Mouse (Mus musculus): ENCODE measurements around the gene Hagh. TPM values are rescaled to one million over a fixed set of nuclear protein-coding genes. Genes with fewer than 3 reads are reported as not detected.

The Hagh gene
- total RNA-seq, 2 experiments from 2014 or later = 77.6 to 82.3 TPM

DNA sequence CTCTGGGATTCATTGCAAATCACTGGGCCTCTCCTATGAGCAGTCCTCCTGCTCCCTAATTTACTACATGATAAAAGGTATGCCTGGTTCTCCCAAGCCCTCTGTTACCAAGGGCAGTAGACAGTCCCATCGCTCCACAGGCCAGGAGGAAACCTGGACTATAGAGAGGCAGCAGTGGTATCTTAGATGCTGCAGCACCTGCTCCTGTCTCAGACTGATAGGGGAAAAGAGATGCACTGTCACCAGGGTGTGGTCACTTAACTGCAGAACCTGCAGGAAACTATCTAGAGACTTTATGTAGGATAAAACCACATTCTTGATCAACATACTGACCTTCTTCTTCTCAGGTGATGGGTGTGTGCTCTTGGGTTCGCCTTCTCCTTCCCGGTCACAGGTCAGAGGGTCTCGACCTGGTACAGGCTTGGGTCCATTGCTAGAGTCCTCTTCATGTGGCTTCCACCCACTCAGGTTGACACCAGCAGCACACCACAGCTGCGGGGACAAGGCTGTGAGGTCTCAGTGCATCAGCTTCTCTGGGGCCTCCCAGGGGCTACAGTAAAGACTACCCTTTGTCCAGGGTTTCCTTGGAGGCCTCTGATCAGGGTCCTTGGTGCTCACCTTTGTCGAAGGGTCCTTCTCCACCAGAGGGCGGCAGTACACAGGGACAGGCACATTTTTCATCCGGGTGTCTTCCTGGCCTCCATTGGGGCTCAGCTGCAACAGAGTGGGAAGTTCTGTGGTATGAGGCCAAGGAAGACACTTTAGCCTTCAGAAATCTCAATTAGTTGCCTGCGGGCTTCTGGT is 62.9 kb downstream of the Hagh start:
- DNase-seq = peak; percentile 57

DNA sequence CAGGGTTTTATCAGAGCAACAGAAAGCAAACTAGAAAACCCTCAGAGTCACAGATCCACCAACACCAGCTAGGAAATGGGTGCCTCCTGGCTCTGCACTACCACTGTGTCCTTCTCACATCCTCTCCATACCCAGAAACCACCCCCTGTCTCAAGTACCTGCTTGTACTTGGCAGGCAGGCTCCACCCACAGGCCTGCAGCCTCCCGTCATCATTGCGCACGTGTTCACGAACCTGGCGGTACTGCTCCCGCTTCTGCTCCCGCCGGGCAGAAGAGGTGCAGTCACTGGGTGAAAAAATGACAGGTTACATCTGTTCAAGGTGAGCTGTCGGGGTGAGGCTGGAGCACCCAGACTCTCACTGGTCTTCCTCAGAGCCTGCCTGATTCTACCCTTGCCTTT is 63.8 kb downstream of the Hagh start:
- DNase-seq = no peak

DNA sequence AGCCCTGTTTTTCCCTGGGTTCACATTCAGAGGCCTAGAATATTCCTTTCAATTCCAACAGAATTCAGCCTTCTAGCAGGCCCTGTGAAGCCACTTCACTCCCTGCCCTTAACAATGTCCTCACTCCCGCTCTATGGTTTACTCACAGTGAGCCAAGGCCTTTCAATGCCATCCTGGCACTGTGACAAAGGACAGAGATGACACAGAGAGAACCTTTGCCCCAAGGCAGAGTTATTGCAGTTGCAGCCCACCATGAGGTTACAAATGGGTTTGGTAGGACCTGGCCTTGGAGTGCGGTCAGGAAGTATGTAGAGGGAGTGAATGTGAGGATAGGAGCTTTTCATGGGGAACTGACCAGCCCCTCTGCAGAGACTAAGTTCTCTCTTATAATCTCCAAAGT is 67.6 kb downstream of the Hagh start:
- no peak for DNase-seq

DNA sequence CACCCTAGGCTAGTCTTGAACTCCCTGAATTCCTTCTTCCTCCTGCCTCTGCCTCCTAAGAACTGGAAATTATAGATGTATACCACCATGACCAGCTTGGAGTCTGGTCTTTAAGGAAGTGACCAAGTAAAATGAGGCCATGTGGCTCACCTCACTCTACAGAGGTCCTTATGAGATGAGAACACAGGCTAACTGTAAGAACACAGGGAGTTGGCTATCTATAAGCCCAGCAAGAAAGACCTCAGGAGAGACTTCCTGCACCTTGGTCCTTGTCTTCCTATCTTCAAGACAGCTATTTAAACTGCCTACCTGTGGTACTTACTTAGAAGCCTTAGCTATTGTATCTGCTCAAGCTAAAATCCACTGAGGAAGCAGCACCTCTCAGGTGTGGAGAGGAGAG is 74.0 kb downstream of the Hagh start:
- DNase-seq = no peak

Other genes with a start within 250 kb of the Hagh start
- gene Tsc2, start 207.5 kb upstream of the Hagh start, total RNA-seq (2021) = 10 to 100 TPM; 82.9 to 87.9 TPM
- 1 to 10 TPM; 4.0 TPM for gene Nthl1, start 207.5 kb upstream of the Hagh start, total RNA-seq (2021)
- 10 to 100 TPM; 61.8 to 75.0 TPM for gene Slc9a3r2, start 189.8 kb upstream of the Hagh start, total RNA-seq (2021)
- not detected for gene Npw, start 181.7 kb upstream of the Hagh start, total RNA-seq (2021)
- 10 to 100 TPM; 26.0 to 26.6 TPM for gene Zfp598, start 170.5 kb upstream of the Hagh start, total RNA-seq (2021)
- gene Syngr3, start 150.2 kb upstream of the Hagh start, total RNA-seq (2021) = under 1 TPM; 0.14 to 0.27 TPM
- 10 to 100 TPM; 23.3 to 25.6 TPM for gene Gfer, start 144.0 kb upstream of the Hagh start, total RNA-seq (2021)
- 1 to 10 TPM; 1.9 to 2.1 TPM for gene Noxo1, start 143.9 kb upstream of the Hagh start, total RNA-seq (2021)
- gene Tbl3, start 132.5 kb upstream of the Hagh start, total RNA-seq (2021) = 10 to 100 TPM; 25.2 to 29.2 TPM
- gene Rnf151, start 122.1 kb upstream of the Hagh start, total RNA-seq (2021) = not detected
- 100 to 1,000 TPM; 734 to 782 TPM for gene Rps2, start 122.0 kb upstream of the Hagh start, total RNA-seq (2021)
- 100 to 1,000 TPM; 684 to 725 TPM for gene Ndufb10, start 115.7 kb upstream of the Hagh start, total RNA-seq (2021)
- 10 to 100 TPM; 19.5 TPM for gene Rpl3l, start 112.3 kb upstream of the Hagh start, total RNA-seq (2021)
- gene Msrb1, start 103.5 kb upstream of the Hagh start, total RNA-seq (2021) = 10 to 100 TPM; 74.4 to 83.3 TPM
- under 1 TPM in 1 of 2 experiments, not detected in 1; 0.20 TPM for gene Hs3st6, start 87.2 kb upstream of the Hagh start, total RNA-seq (2021)
- gene Meiob, start 35.9 kb upstream of the Hagh start, total RNA-seq (2021) = under 1 TPM in 1 of 2 experiments, not detected in 1; 0.16 TPM
- gene Fahd1, start 10.2 kb downstream of the Hagh start, total RNA-seq (2021) = 10 to 100 TPM; 50.3 to 53.0 TPM
- gene Igfals, start 25.9 kb downstream of the Hagh start, total RNA-seq (2021) = 1 to 10 TPM; 2.9 to 3.5 TPM
- gene Nubp2, start 46.2 kb downstream of the Hagh start, total RNA-seq (2021) = 10 to 100 TPM; 25.6 to 27.0 TPM
- gene Spsb3, start 46.5 kb downstream of the Hagh start, total RNA-seq (2021) = 10 to 100 TPM; 34.8 to 38.6 TPM
- 10 to 100 TPM; 24.8 to 27.1 TPM for gene Eme2, start 54.9 kb downstream of the Hagh start, total RNA-seq (2021)
- gene Mrps34, start 55.0 kb downstream of the Hagh start, total RNA-seq (2021) = 10 to 100 TPM; 93.6 to 97.0 TPM
- gene Nme3, start 56.4 kb downstream of the Hagh start, total RNA-seq (2021) = 10 to 100 TPM; 33.6 to 42.8 TPM
- 10 to 100 TPM; 66.5 to 68.5 TPM for gene Mapk8ip3, start 96.8 kb downstream of the Hagh start, total RNA-seq (2021)
- 10 to 100 TPM; 43.6 to 49.9 TPM for gene Jpt2, start 120.5 kb downstream of the Hagh start, total RNA-seq (2021)
- gene Cramp1l, start 175.6 kb downstream of the Hagh start, total RNA-seq (2021) = 10 to 100 TPM; 15.1 to 16.3 TPM
- gene Ift140, start 175.9 kb downstream of the Hagh start, total RNA-seq (2021) = 1 to 10 TPM; 7.0 to 7.3 TPM
- 10 to 100 TPM; 25.2 to 27.4 TPM for gene Tmem204, start 243.4 kb downstream of the Hagh start, total RNA-seq (2021)